14 mouse cellular contexts compared by ENCODE assay signal in the genomic region with DNA sequence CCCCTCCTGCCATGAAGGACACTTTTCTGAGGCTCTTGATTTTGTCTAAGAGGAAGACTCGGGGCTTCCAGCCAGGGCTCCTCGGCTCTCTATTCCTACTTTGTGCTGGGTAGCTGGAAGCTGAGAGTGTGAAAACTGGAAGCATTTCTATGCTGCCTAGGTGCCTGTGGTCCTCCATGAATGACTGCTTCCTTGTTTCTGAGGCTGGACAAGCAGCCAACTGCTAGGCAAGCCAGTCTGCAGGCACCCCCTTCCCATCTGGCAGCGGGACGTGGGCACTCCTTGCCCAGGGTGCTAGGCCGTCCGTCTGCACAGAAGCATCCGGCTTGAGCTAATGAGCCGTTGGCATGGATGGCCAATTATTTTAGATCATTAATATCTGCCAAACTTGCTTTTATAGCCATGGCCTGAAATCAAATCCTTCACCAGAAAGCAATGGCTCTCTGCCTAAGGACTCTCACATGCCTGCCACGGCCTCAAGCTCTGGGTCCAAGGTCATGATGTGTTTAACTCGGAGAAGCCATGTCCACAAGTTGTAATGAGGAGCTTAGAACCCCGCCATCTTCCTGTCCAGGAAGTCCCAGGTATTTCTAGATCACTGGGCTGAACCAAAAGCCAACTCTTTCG.
A peak's percentile ranks its signal among the peaks of the same experiment; 100 is the strongest.
DNase-seq lines count a peak whose midpoint lies in the region; ATAC-seq lines count a peak whose summit lies in the region.
"Had no signal": no experiment of that assay in that cellular context is flagged by ENCODE, and none has a peak within 500 bp of the region (broad histone marks: within the 10 kb centered on the region; RNA-seq: fewer than 3 reads in every experiment).

No protein-coding gene starts in this region.

- H3K9me3 ChIP-seq in hindbrain, embryonic 14.5 days (ENCODE audit: control insufficient read depth, low read length) = peaks cover 6% of the 10 kb centered on the region; the same call in 1 of the 2 replicates
- 0 out of 2 replicates have a peak, but pooled peaks cover 3% of the 10 kb centered on the region for H3K9me3 ChIP-seq in hindbrain, embryonic 10.5 days
- no peaks in the 10 kb centered on the region; the same call in 1 of the 2 replicates for H3K9me3 ChIP-seq in midbrain, embryonic 10.5 days (replicated peaks)
- H3K9me3 ChIP-seq: embryonic facial prominence, embryonic 13.5 days; liver, embryonic 13.5 days; stomach, embryonic 15.5 days had no signal

- no peak for DNase-seq in hindbrain, embryonic 14.5 days (ENCODE audit: low spot score)
- no peak for DNase-seq in hindbrain, embryonic 10.5 days (ENCODE audit: low spot score)
- peak; percentile 67 to 82 for DNase-seq in cerebellum, postnatal 14 days
- DNase-seq in layer of hippocampus, postnatal 10 days (ENCODE audit: low spot score in 2 of 2) = peak; percentile 75 to 77
- peak; percentile 79 to 89 for DNase-seq in right cerebral cortex, postnatal 10 days (ENCODE audit: low spot score in 2 of 2)
- no peak for DNase-seq in ovary, postnatal 36 days (ENCODE audit: low spot score)
- DNase-seq in midbrain, embryonic 10.5 days (ENCODE audit: low spot score) = no peak
- DNase-seq in spleen, postnatal 14 days (ENCODE audit: low spot score in 2 of 2) = no peak
- DNase-seq: kidney, adult 18-20 months; liver, embryonic 13.5 days had no signal

- H3K4me1 ChIP-seq in hindbrain, embryonic 14.5 days (replicated peaks; ENCODE audit: control insufficient read depth, insufficient read depth, low read length) = peaks cover 7% of the 10 kb centered on the region; the same call in 1 of the 2 replicates
- peaks cover 8% of the 10 kb centered on the region; the same call in 1 of the 2 replicates for H3K4me1 ChIP-seq in hindbrain, embryonic 10.5 days (replicated peaks)
- peaks cover 8% of the 10 kb centered on the region for H3K4me1 ChIP-seq in midbrain, embryonic 10.5 days
- H3K4me1 ChIP-seq: liver, embryonic 13.5 days had no signal

- no peak overlapping the region for H3K27ac ChIP-seq in hindbrain, embryonic 14.5 days
- H3K27ac ChIP-seq in hindbrain, embryonic 10.5 days = no peak overlapping the region
- H3K27ac ChIP-seq in midbrain, embryonic 10.5 days (replicated peaks) = no peak overlapping the region
- H3K27ac ChIP-seq: embryonic facial prominence, embryonic 13.5 days; liver, embryonic 13.5 days; midbrain, embryonic 12.5 days; stomach, embryonic 15.5 days had no signal

- no peak overlapping the region for H3K9ac ChIP-seq in hindbrain, embryonic 14.5 days
- H3K9ac ChIP-seq: embryonic facial prominence, embryonic 13.5 days; liver, embryonic 13.5 days; midbrain, embryonic 12.5 days; stomach, embryonic 15.5 days had no signal

- H3K36me3 ChIP-seq in hindbrain, embryonic 14.5 days (replicated peaks; ENCODE audit: control insufficient read depth, insufficient read depth) = no peaks in the 10 kb centered on the region
- H3K36me3 ChIP-seq in hindbrain, embryonic 10.5 days = no peaks in the 10 kb centered on the region
- H3K36me3 ChIP-seq in midbrain, embryonic 10.5 days = no peaks in the 10 kb centered on the region
- H3K36me3 ChIP-seq: embryonic facial prominence, embryonic 13.5 days; liver, embryonic 13.5 days; midbrain, embryonic 12.5 days; stomach, embryonic 15.5 days had no signal

- 76% methylated on average over 12 of the region's 12 CpGs for WGBS in hindbrain, embryonic 14.5 days
- 93% methylated on average over 12 of the region's 12 CpGs for WGBS in hindbrain, embryonic 10.5 days
- WGBS in midbrain, embryonic 10.5 days = 93% methylated on average over 12 of the region's 12 CpGs

- H3K4me2 ChIP-seq in hindbrain, embryonic 14.5 days (replicated peaks) = no peak overlapping the region
- H3K4me2 ChIP-seq: embryonic facial prominence, embryonic 13.5 days; liver, embryonic 13.5 days; midbrain, embryonic 12.5 days; stomach, embryonic 15.5 days had no signal

- H3K27me3 ChIP-seq in hindbrain, embryonic 14.5 days (ENCODE audit: control insufficient read depth, insufficient read depth, low read length) = peaks cover 11% of the 10 kb centered on the region; the same call in 1 of the 2 replicates
- peaks cover 21% of the 10 kb centered on the region for H3K27me3 ChIP-seq in hindbrain, embryonic 10.5 days (ENCODE audit: insufficient read depth, poor library complexity, severe bottlenecking)
- peaks cover 24% of the 10 kb centered on the region for H3K27me3 ChIP-seq in midbrain, embryonic 10.5 days (ENCODE audit: low read depth, poor library complexity, severe bottlenecking)
- H3K27me3 ChIP-seq: embryonic facial prominence, embryonic 13.5 days; Patski had no signal

- no peak overlapping the region for H3K4me3 ChIP-seq in hindbrain, embryonic 14.5 days (replicated peaks; ENCODE audit: low read length)
- no peak overlapping the region for H3K4me3 ChIP-seq in hindbrain, embryonic 10.5 days
- no peak overlapping the region for H3K4me3 ChIP-seq in midbrain, embryonic 10.5 days
- H3K4me3 ChIP-seq: embryonic facial prominence, embryonic 13.5 days; liver, embryonic 13.5 days; midbrain, embryonic 12.5 days; stomach, embryonic 15.5 days had no signal

- ATAC-seq in hindbrain, embryonic 14.5 days (ENCODE audit: low FRiP score) = peak; percentile 48; the same call in 1 of the 2 replicates
- ATAC-seq: Patski had no signal

Comparison
In these comparisons a context has a peak if more than half of its experiments do, and no peak if none do; other contexts are left out.
1. DNase-seq: peak in cerebellum, postnatal 14 days (2 of 2), layer of hippocampus, postnatal 10 days (2 of 2) and right cerebral cortex, postnatal 10 days (2 of 2); none in hindbrain, embryonic 14.5 days (single experiment), hindbrain, embryonic 10.5 days (single experiment), ovary, postnatal 36 days (single experiment), midbrain, embryonic 10.5 days (single experiment) and spleen, postnatal 14 days (0 of 2).